Mouse (Mus musculus): ENCODE data around the gene Naxe. TPM values are rescaled to one million over a fixed set of nuclear protein-coding genes. Genes with fewer than 3 reads are reported as not detected.

The Naxe gene
- polyA plus RNA-seq, 2 experiments = 25.0 to 59.6 TPM

DNA sequence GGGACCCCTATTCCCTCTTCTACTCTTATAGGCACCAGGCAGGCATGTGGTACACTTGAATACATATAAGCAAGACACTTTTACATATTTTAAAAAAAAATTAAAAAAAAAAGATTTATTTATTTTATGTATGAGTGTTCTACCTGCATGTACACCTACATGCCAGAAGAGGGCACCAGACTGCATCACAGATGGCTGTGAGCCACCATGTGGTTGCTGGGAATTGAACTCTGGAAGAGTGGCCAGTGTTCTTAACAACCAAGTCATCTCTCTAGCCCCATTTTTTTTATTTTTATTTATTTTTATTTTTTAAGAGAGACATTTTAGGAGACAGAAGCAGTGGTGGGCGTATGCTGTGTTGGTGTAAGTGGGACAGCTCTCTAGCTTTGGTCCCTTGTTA is 29.4 kb upstream of the Naxe start:
- 66% methylated on average over 1 of the region's 1 CpGs for WGBS (ENCODE audit: insufficient replicate concordance)
- no peak for DNase-seq (ENCODE audit: low read depth in 3 of 3, low spot score in 3 of 3)
- H3K4me2 ChIP-seq (ENCODE audit: low read depth) = no peak overlapping the region

DNA sequence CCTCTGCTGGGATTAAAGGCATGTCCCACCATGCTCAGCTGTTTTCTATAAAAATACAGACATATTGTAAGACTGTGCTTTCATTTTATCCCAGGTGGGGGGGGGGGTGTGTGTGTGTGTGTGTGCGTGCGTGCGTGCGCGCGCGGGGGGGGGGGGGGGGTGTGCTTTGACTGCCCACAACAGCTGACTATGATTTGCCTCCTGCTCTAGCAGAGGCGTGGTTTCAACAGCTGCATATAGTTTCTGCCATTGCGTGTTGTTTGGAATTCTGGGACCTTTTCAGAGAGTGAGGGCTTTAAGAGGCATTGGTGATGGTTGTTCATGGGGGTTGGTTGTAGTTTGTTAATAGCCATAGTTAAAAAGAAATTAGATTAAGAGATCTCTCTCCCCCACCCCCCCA is 27.2 kb upstream of the Naxe start:
- DNase-seq (ENCODE audit: low read depth in 3 of 3, low spot score in 3 of 3) (no peak), ATAC-seq (ENCODE audit: insufficient read depth) (no peak)
- Histone ChIP-seq H3K27me3 (ENCODE audit: control insufficient read depth, insufficient read depth, low read length) (no peaks in the 10 kb centered on the region), H3K4me2 (ENCODE audit: low read depth) (no peak overlapping the region), H3K36me3 (replicated peaks; ENCODE audit: control insufficient read depth, insufficient read depth, low read depth) (no peaks in the 10 kb centered on the region; the same call in 1 of the 2 replicates), H3K9ac (replicated peaks) (no peak overlapping the region), H3K4me1 (replicated peaks; ENCODE audit: control insufficient read depth in 2 of 2, insufficient read depth in 2 of 2, low read length in 1 of 2) (peaks cover 5 to 9% of the 10 kb centered on the region in 2 experiments; a peak in 3 of 4 replicates), H3K27ac (no peak overlapping the region), H3K9me3 (ENCODE audit: control insufficient read depth, low read length) (no peaks in the 10 kb centered on the region), H3K4me3 (ENCODE audit: insufficient read depth in 1 of 2, low read depth in 2 of 2, low read length in 2 of 2) (no peak overlapping the region)
- WGBS (ENCODE audit: insufficient replicate concordance) = 73% methylated on average over 3 of the region's 9 CpGs
- TF ChIP-seq CTCF (IDR thresholded peaks at IDR 0.05; ENCODE audit: low read depth) = no peak
- TF ChIP-seq EP300 (IDR thresholded peaks at IDR 0.05; ENCODE audit: low read depth) = no peak

More for the DNA sequence above, 29.4 kb upstream of the Naxe start:
- no peak for ATAC-seq (ENCODE audit: insufficient read depth)
- Histone ChIP-seq H3K4me3 (ENCODE audit: insufficient read depth in 1 of 2, low read depth in 2 of 2, low read length in 2 of 2) (no peak overlapping the region), H3K27me3 (ENCODE audit: control insufficient read depth, insufficient read depth, low read length) (no peaks in the 10 kb centered on the region), H3K4me1 (replicated peaks; ENCODE audit: control insufficient read depth in 2 of 2, insufficient read depth in 2 of 2, low read length in 1 of 2) (peaks cover 2 to 5% of the 10 kb centered on the region in 2 experiments; a peak in 3 of 4 replicates), H3K36me3 (replicated peaks; ENCODE audit: control insufficient read depth, insufficient read depth, low read depth) (peaks cover 8% of the 10 kb centered on the region), H3K9me3 (ENCODE audit: control insufficient read depth, low read length) (no peaks in the 10 kb centered on the region), H3K27ac (no peak overlapping the region), H3K9ac (replicated peaks) (no peak overlapping the region)
- TF ChIP-seq EP300 (IDR thresholded peaks at IDR 0.05; ENCODE audit: low read depth) = no peak
- TF ChIP-seq CTCF (IDR thresholded peaks at IDR 0.05; ENCODE audit: low read depth) = peak; percentile 84

DNA sequence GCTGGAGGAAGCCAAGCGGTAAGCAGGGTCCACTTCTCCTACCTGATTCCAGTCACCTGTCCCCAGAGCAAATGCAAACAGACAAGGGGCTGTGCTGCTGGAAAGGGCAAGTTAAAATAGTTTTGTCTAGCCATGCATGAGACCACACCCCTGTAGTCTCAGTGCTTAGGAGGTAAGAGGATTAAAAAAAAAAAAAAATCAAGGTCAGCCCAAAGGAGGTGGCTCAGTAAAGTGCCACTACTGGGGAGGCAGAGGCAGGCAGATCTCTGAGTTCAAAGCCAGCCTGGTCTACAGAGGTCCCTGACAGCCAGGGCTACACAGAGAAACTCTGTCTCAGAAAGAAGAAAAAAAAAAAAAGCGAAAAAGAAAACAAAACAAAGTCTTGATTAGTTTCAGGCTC is 25.7 kb upstream of the Naxe start:
- TF ChIP-seq CTCF (IDR thresholded peaks at IDR 0.05; ENCODE audit: low read depth) = no peak
- no peak for TF ChIP-seq EP300 (IDR thresholded peaks at IDR 0.05; ENCODE audit: low read depth)
- no peak overlapping the region for H3K4me2 ChIP-seq (ENCODE audit: low read depth)
- no peak overlapping the region for H3K9ac ChIP-seq (replicated peaks)
- DNase-seq (ENCODE audit: low read depth in 3 of 3, low spot score in 3 of 3) (no peak), ATAC-seq (ENCODE audit: insufficient read depth) (no peak)
- H3K4me1 ChIP-seq (replicated peaks; ENCODE audit: control insufficient read depth in 2 of 2, insufficient read depth in 2 of 2, low read length in 1 of 2) = peaks cover 5 to 9% of the 10 kb centered on the region in 2 experiments; a peak in 3 of 4 replicates
- 81% methylated on average over 2 of the region's 2 CpGs for WGBS (ENCODE audit: insufficient replicate concordance)
- no peak overlapping the region for H3K27ac ChIP-seq
- no peak overlapping the region for H3K4me3 ChIP-seq (ENCODE audit: insufficient read depth in 1 of 2, low read depth in 2 of 2, low read length in 2 of 2)
- no peaks in the 10 kb centered on the region for H3K27me3 ChIP-seq (ENCODE audit: control insufficient read depth, insufficient read depth, low read length)
- H3K9me3 ChIP-seq (ENCODE audit: control insufficient read depth, low read length) = no peaks in the 10 kb centered on the region
- H3K36me3 ChIP-seq (replicated peaks; ENCODE audit: control insufficient read depth, insufficient read depth, low read depth) = no peaks in the 10 kb centered on the region; the same call in 1 of the 2 replicates

DNA sequence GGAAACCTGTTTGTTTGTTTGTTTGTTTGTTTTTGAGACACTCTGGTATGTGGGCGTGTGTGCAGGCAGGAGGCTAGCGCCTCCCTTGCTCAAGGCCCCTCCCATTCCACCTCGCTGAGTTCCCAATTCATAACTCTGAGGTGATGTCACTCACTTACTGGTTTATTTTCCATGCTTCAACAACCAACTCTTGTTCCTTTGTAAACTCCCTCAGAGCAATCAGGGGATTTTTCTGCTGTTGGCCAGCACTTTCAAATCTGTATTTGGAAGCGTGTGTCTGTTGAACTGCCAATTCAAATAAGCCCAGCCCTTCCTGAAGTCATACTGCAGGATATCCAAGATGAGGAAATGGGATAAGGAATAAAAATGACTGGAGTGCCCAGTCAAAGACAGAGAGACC is 24.4 kb upstream of the Naxe start:
- 11% methylated on average over 4 of the region's 4 CpGs for WGBS (ENCODE audit: insufficient replicate concordance)
- H3K27ac ChIP-seq = no peak overlapping the region
- peak overlapping the region; percentile 95 for H3K4me2 ChIP-seq (ENCODE audit: low read depth)
- peak overlapping the region; percentile 83 for H3K9ac ChIP-seq (replicated peaks)
- peak overlapping the region; percentile 73 to 90 for H3K4me3 ChIP-seq (ENCODE audit: insufficient read depth in 1 of 2, low read depth in 2 of 2, low read length in 2 of 2)
- no peak for TF ChIP-seq EP300 (IDR thresholded peaks at IDR 0.05; ENCODE audit: low read depth)
- no peak for TF ChIP-seq CTCF (IDR thresholded peaks at IDR 0.05; ENCODE audit: low read depth)
- DNase-seq (ENCODE audit: low read depth in 3 of 3, low spot score in 3 of 3) = peak; percentile 25 to 45 (median 44)
- H3K36me3 ChIP-seq (replicated peaks; ENCODE audit: control insufficient read depth, insufficient read depth, low read depth) = no peaks in the 10 kb centered on the region
- no peaks in the 10 kb centered on the region for H3K27me3 ChIP-seq (ENCODE audit: control insufficient read depth, insufficient read depth, low read length)
- H3K4me1 ChIP-seq (replicated peaks; ENCODE audit: control insufficient read depth in 2 of 2, insufficient read depth in 2 of 2, low read length in 1 of 2) = peaks cover 5 to 9% of the 10 kb centered on the region in 2 experiments; a peak in 3 of 4 replicates
- H3K9me3 ChIP-seq (ENCODE audit: control insufficient read depth, low read length) = no peaks in the 10 kb centered on the region
- ATAC-seq (ENCODE audit: insufficient read depth) = peak; percentile 58; the same call in 1 of the 2 replicates

DNA sequence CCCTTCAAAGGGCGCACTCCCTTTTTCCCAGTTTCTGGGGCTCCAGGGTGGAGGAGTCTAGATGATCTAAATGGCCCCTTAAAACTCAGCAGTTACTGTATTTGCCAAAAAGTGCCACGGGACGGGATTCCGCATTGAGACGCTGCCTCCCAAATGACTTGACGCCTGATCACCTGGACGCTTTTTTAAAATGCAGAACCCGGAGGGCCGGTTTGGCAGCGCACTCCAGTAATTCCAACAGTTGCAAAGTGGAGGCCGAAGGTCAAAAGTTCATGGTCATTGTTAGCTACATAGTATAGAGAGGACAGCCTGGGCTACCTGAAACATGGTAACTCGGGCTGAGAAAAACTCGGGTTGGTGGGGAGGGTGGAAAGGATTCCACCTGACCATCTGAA is 23.9 kb upstream of the Naxe start:
- peak overlapping the region; percentile 8; the same call in 1 of the 2 replicates for H3K27ac ChIP-seq
- DNase-seq (ENCODE audit: low read depth in 3 of 3, low spot score in 3 of 3) (no peak), ATAC-seq (ENCODE audit: insufficient read depth) (peak; percentile 38; the same call in 1 of the 2 replicates)

More for the DNA sequence above, 23.9 kb upstream of the Naxe start:
- Histone ChIP-seq H3K4me3 (ENCODE audit: insufficient read depth in 1 of 2, low read depth in 2 of 2, low read length in 2 of 2) (peak overlapping the region; percentile 73 to 90), H3K27me3 (ENCODE audit: control insufficient read depth, insufficient read depth, low read length) (no peaks in the 10 kb centered on the region), H3K9ac (replicated peaks) (peak overlapping the region; percentile 83), H3K9me3 (ENCODE audit: control insufficient read depth, low read length) (no peaks in the 10 kb centered on the region), H3K4me1 (replicated peaks; ENCODE audit: control insufficient read depth in 2 of 2, insufficient read depth in 2 of 2, low read length in 1 of 2) (peaks cover 5 to 9% of the 10 kb centered on the region in 2 experiments; a peak in 3 of 4 replicates), H3K4me2 (ENCODE audit: low read depth) (peak overlapping the region; percentile 95), H3K36me3 (replicated peaks; ENCODE audit: control insufficient read depth, insufficient read depth, low read depth) (no peaks in the 10 kb centered on the region)
- no peak for TF ChIP-seq CTCF (IDR thresholded peaks at IDR 0.05; ENCODE audit: low read depth)
- no peak for TF ChIP-seq EP300 (IDR thresholded peaks at IDR 0.05; ENCODE audit: low read depth)
- under 1% methylated on average over 13 of the region's 13 CpGs for WGBS (ENCODE audit: insufficient replicate concordance)

Measured in liver, embryonic 14.5 days (tissue).